Comparison of ENCODE assay signal across 8 mouse cellular contexts in the genomic region with DNA sequence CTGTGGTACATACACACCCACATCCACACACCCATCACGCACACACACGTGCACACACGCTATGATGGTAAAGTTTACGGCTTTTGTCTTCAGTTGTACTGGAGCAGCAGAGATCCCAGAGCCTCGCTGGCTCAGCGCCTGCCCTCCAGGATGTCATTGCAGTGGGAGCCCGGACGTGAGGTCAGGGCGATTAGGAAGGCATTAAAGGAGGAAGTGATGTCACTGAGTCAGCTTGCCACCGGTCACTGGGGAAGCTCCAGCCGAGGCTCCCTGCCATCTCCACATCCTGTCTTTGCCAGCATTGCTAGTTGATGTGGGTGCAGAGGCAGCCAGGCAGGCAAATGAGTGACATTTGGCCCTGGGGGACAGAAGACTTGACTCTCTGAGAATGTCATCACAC.
DNase-seq lines count a peak whose midpoint lies in the region; ATAC-seq and TF ChIP-seq lines count a peak whose summit lies in the region.

No protein-coding gene starts in this region.

- H3K4me3 ChIP-seq in layer of hippocampus, adult 2 months: peak overlapping the region; percentile 38; the same call in 1 of the 2 replicates
- no peak overlapping the region for H3K4me3 ChIP-seq in kidney, embryonic 16.5 days (ENCODE audit: low read length)

- peaks cover under 1% of the 10 kb centered on the region for H3K36me3 ChIP-seq in kidney, embryonic 16.5 days (ENCODE audit: insufficient read depth, low read length)

- TF ChIP-seq CTCF in layer of hippocampus, adult 2 months (conservative IDR thresholded peaks at IDR 0.05): no peak

- DNase-seq in layer of hippocampus, adult 2 months (ENCODE audit: low spot score in 2 of 2): no peak
- DNase-seq in layer of hippocampus, adult 9-10 months (ENCODE audit: low spot score): no peak
- peak; percentile 83 to 90 for DNase-seq in heart, adult 18-20 months
- DNase-seq in urinary bladder, postnatal 14 days (ENCODE audit: low spot score): no peak
- DNase-seq in frontal cortex, postnatal 25 days (ENCODE audit: low spot score in 2 of 2): no peak
- no peak for DNase-seq in cerebellum, adult 9-11 months

- peak overlapping the region; percentile 32 for H3K4me2 ChIP-seq in kidney, embryonic 16.5 days (replicated peaks; ENCODE audit: low read depth, low read length)

- no peaks in the 10 kb centered on the region for H3K27me3 ChIP-seq in kidney, embryonic 16.5 days (ENCODE audit: insufficient read depth, low read length)

- ATAC-seq in kidney, embryonic 16.5 days (ENCODE audit: low FRiP score, low TSS enrichment): no peak
- ATAC-seq in megakaryocyte, adult 5-6 weeks (ENCODE audit: poor library complexity, severe bottlenecking): peak; percentile 94

- H3K9me3 ChIP-seq in kidney, embryonic 16.5 days (ENCODE audit: low read length): no peaks in the 10 kb centered on the region

- H3K9ac ChIP-seq in kidney, embryonic 16.5 days (replicated peaks; ENCODE audit: low read length): no peak overlapping the region

- WGBS in kidney, embryonic 16.5 days: 64% methylated on average over 11 of the region's 11 CpGs

- H3K4me1 ChIP-seq in kidney, embryonic 16.5 days (ENCODE audit: insufficient read depth, low read length): peaks cover 10% of the 10 kb centered on the region

- H3K27ac ChIP-seq in layer of hippocampus, adult 2 months: no peak overlapping the region
- no peak overlapping the region for H3K27ac ChIP-seq in kidney, embryonic 16.5 days (ENCODE audit: low read length)

Comparison
In these comparisons a context has a peak if more than half of its experiments do, and no peak if none do; other contexts are left out.
1. DNase-seq: peak in heart, adult 18-20 months (2 of 2); none in layer of hippocampus, adult 2 months (0 of 2), layer of hippocampus, adult 9-10 months (single experiment), urinary bladder, postnatal 14 days (single experiment), frontal cortex, postnatal 25 days (0 of 2) and cerebellum, adult 9-11 months (single experiment).